Mouse (Mus musculus): Measurements from ENCODE around the gene Dvl1. TPM values are rescaled to one million over a fixed set of nuclear protein-coding genes. Genes with fewer than 3 reads are reported as not detected.

The Dvl1 gene
- total and polyA plus RNA-seq, 3 experiments = 56.8 to 60.3 TPM; not detected in 1

GRCm38 (mm10) chr4:155856071-155856470 is 8.9 kb downstream of the Dvl1 start:
- H3K36me3 ChIP-seq (ENCODE audit: control insufficient read depth in 1 of 2, insufficient read depth in 2 of 2, low read length in 2 of 2) = peaks cover 2 to 4% of the 10 kb centered on the region in 2 experiments; a peak in 2 of 4 replicates
- no peak for TF ChIP-seq BHLHE40 (IDR thresholded peaks at IDR 0.05; ENCODE audit: borderline replicate concordance, low read depth, low read length)
- TF ChIP-seq SIN3A (IDR thresholded peaks at IDR 0.05; ENCODE audit: low read length) = no peak
- TF ChIP-seq POLR2AphosphoS2 (IDR thresholded peaks at IDR 0.05; ENCODE audit: low read length) = no peak
- TF ChIP-seq NRF1 (IDR thresholded peaks at IDR 0.05; ENCODE audit: insufficient read depth, low read depth, low read length, poor library complexity, severe bottlenecking) = no peak
- TF ChIP-seq TAL1 (IDR thresholded peaks at IDR 0.05; ENCODE audit: low read length) = no peak

DNA sequence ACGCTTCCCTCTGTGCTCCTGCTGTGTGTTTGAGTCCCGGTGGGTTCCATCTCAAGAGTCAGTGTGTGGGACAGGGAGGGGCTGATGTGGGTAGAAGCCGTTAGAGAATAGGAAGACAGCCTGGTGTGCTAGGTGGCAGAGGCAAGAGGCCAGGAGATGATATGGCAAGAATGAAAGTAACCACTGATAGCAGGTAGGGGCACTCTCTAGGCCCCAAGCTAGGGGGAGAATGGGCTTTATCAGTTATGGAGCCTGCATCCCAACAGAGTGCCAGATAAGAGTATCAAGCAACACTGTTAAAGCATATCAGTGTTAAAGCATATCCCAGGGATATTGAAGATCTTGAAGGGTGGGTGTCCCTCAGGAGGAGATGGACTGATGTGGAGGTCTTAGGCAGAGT is 9.7 kb downstream of the Dvl1 start:
- Histone ChIP-seq H3K27ac (ENCODE audit: control insufficient read depth, low read depth, low read length) (no peak overlapping the region), H3K4me1 (ENCODE audit: control insufficient read depth in 1 of 2, insufficient read depth in 2 of 2, low read length in 2 of 2) (peaks cover 4 to 5% of the 10 kb centered on the region in 2 experiments), H3K9ac (ENCODE audit: control insufficient read depth, low read depth, low read length, poor library complexity, severe bottlenecking) (no peak overlapping the region), H3K9me3 (replicated peaks; ENCODE audit: insufficient read depth, low read length) (no peaks in the 10 kb centered on the region), H3K27me3 (ENCODE audit: control insufficient read depth in 1 of 2, insufficient read depth in 2 of 2, low read length in 2 of 2) (no peaks in the 10 kb centered on the region), H3K4me3 (ENCODE audit: control insufficient read depth in 1 of 2, insufficient read depth in 1 of 2, low read depth in 2 of 2, low read length in 2 of 2) (no peak overlapping the region), H3K79me2 (ENCODE audit: control insufficient read depth, insufficient read depth, low read length, poor library complexity) (peaks cover 5% of the 10 kb centered on the region; the same call in 1 of the 2 replicates), H3K36me3 (ENCODE audit: control insufficient read depth in 1 of 2, insufficient read depth in 2 of 2, low read length in 2 of 2) (peaks cover 2 to 4% of the 10 kb centered on the region in 2 experiments; a peak in 2 of 4 replicates)
- TF ChIP-seq ZC3H11A (IDR thresholded peaks at IDR 0.05; ENCODE audit: low read depth, low read length) (no peak), TCF12 (IDR thresholded peaks at IDR 0.05; ENCODE audit: low read depth, low read length) (peak; percentile 64; the same call in 1 of the 2 replicates), TAL1 (IDR thresholded peaks at IDR 0.05; ENCODE audit: low read length) (no peak), EP300 (IDR thresholded peaks at IDR 0.05; ENCODE audit: low read depth in 1 of 2, low read length in 2 of 2) (peak; percentile 43 to 75; a peak in 3 of 4 replicates), MAZ (IDR thresholded peaks at IDR 0.05; ENCODE audit: low read depth, low read length) (no peak), SIN3A (IDR thresholded peaks at IDR 0.05; ENCODE audit: low read length) (peak; percentile 64), GATA1 (IDR thresholded peaks at IDR 0.05; ENCODE audit: low read depth, low read length) (peak; percentile 55; the same call in 1 of the 2 replicates), ETS1 (IDR thresholded peaks at IDR 0.05; ENCODE audit: low read depth, low read length) (0 out of 2 replicates have a peak, but pooled peaks have one; percentile 47), E2F4 (IDR thresholded peaks at IDR 0.05; ENCODE audit: borderline replicate concordance, low read depth, low read length) (no peak), ELF1 (IDR thresholded peaks at IDR 0.05; ENCODE audit: low read depth, low read length) (no peak), MAX (IDR thresholded peaks at IDR 0.05; ENCODE audit: low read length) (no peak), MYB (IDR thresholded peaks at IDR 0.05; ENCODE audit: low read depth, low read length) (peak; percentile 40; the same call in 1 of the 2 replicates), RCOR1 (IDR thresholded peaks at IDR 0.05; ENCODE audit: low read depth, low read length) (0 out of 2 replicates have a peak, but pooled peaks have one; percentile 15)
- DNase-seq (ENCODE audit: low read depth, low spot score) = no peak

More at GRCm38 (mm10) chr4:155856071-155856470, 8.9 kb downstream of the Dvl1 start:
- Histone ChIP-seq H3K4me1 (ENCODE audit: control insufficient read depth in 1 of 2, insufficient read depth in 2 of 2, low read length in 2 of 2) (peaks cover 6 to 11% of the 10 kb centered on the region in 2 experiments), H3K9ac (ENCODE audit: control insufficient read depth, low read depth, low read length, poor library complexity, severe bottlenecking) (no peak overlapping the region), H3K4me3 (ENCODE audit: control insufficient read depth in 1 of 2, insufficient read depth in 1 of 2, low read depth in 2 of 2, low read length in 2 of 2) (no peak overlapping the region), H3K27ac (ENCODE audit: control insufficient read depth, low read depth, low read length) (no peak overlapping the region), H3K27me3 (ENCODE audit: control insufficient read depth in 1 of 2, insufficient read depth in 2 of 2, low read length in 2 of 2) (no peaks in the 10 kb centered on the region), H3K9me3 (replicated peaks; ENCODE audit: insufficient read depth, low read length) (no peaks in the 10 kb centered on the region), H3K79me2 (ENCODE audit: control insufficient read depth, insufficient read depth, low read length, poor library complexity) (peaks cover 12% of the 10 kb centered on the region)
- DNase-seq (ENCODE audit: low read depth, low spot score) = no peak

Data from MEL (cell line).